Mouse (Mus musculus): Measurements from ENCODE around the gene Zfp503.

Gene Zfp503

GRCm38 (mm10) chr14:21968978-21969377 lies 20.4 kb downstream of the Zfp503 start:
- peak; percentile 75 for DNase-seq (ENCODE audit: low spot score)

- DNase-seq (ENCODE audit: low spot score), result no peak
These were observed 21.9 kb downstream of the Zfp503 start for GRCm38 (mm10) chr14:21967375-21968010.

- no peak for DNase-seq (ENCODE audit: low spot score)
These were observed 23.1 kb downstream of the Zfp503 start for GRCm38 (mm10) chr14:21966276-21966675.

- peak; percentile 61 for DNase-seq (ENCODE audit: low spot score)
These were observed 26.9 kb downstream of the Zfp503 start for GRCm38 (mm10) chr14:21962381-21963050.

- no peak for DNase-seq (ENCODE audit: low spot score)
These were observed 30.2 kb downstream of the Zfp503 start for GRCm38 (mm10) chr14:21959243-21959642.

GRCm38 (mm10) chr14:21958643-21959042 lies 30.8 kb downstream of the Zfp503 start:
- DNase-seq (ENCODE audit: low spot score), result no peak

- no peak for DNase-seq (ENCODE audit: low spot score)
These were observed 36.9 kb downstream of the Zfp503 start for GRCm38 (mm10) chr14:21952541-21952940.

- no peak for DNase-seq (ENCODE audit: low spot score)
These were observed 37.4 kb downstream of the Zfp503 start for GRCm38 (mm10) chr14:21951896-21952523.

GRCm38 (mm10) chr14:21944946-21945345 lies 44.5 kb downstream of the Zfp503 start:
- no peak for DNase-seq (ENCODE audit: low spot score)

- no peak for DNase-seq (ENCODE audit: low spot score)
These were observed 47.8 kb downstream of the Zfp503 start for GRCm38 (mm10) chr14:21941581-21941980.

GRCm38 (mm10) chr14:21937116-21937515 lies 52.3 kb downstream of the Zfp503 start:
- no peak for DNase-seq (ENCODE audit: low spot score)

GRCm38 (mm10) chr14:21936102-21936630 lies 53.2 kb downstream of the Zfp503 start:
- no peak for DNase-seq (ENCODE audit: low spot score)

Data from layer of hippocampus, adult 11-12 months (tissue).